Mouse (Mus musculus): Measurements from ENCODE around the gene Lrp3.

- TF ChIP-seq CTCF (IDR thresholded peaks at IDR 0.05; ENCODE audit: borderline replicate concordance, insufficient read depth, low read length) (no peak), POLR2A (IDR thresholded peaks at IDR 0.05; ENCODE audit: low read depth, low read length) (no peak)
Observed at GRCm38 (mm10) chr7:35150860-35151259, 64.4 kb downstream of the Lrp3 start.

Measured in embryonic fibroblast, embryonic 13.5 days (primary cell).